Mouse (Mus musculus): ENCODE data around the gene Srsf4.

- no peak for TF ChIP-seq CTCF (IDR thresholded peaks at IDR 0.05)
- no peak for TF ChIP-seq POLR2A (IDR thresholded peaks at IDR 0.05; ENCODE audit: insufficient read depth, low read depth, low read length)
Observed at GRCm38 (mm10) chr4:131888564-131888963, 15.1 kb downstream of the Srsf4 start.
